Mouse (Mus musculus) urinary bladder, postnatal 0 days (tissue): ENCODE data around the gene Plin4. TPM values are rescaled to one million over a fixed set of nuclear protein-coding genes. Genes with fewer than 3 reads are reported as not detected.

Experiments used
- polyA plus RNA-seq: library from polyadenylated mRNA; unstranded; fragments of >200 nt; fragmentation: Nextera tagmentation; extraction: Ambion mirVana; gene quantifications from 2 replicates; pipeline ENCODE4 v1.2.1, GENCODE M21; 2015

The Plin4 gene
- polyA plus RNA-seq, result 13.1 and 16.2 TPM in 2 replicates

GRCm38 (mm10) chr17:56109219-56110051 is at the start of gene Plin4:
Gene Plin4, minus strand, starts transcription at chr17:56109803.

GRCm38 (mm10) chr17:56139858-56140595 is 30.4 kb upstream of the Plin4 start, which contains the start of gene Sema6b:
Gene Sema6b, minus strand, starts transcription at chr17:56140343.

GRCm38 (mm10) chr17:56121826-56122225 is 12.2 kb upstream of the Plin4 start, which contains the start of gene Lrg1:
Gene Lrg1, minus strand, starts transcription at chr17:56122001.

GRCm38 (mm10) chr17:56117251-56117710 is 7.7 kb upstream of the Plin4 start, which contains the start of gene Plin5:
Gene Plin5, minus strand, starts transcription at chr17:56117596.

GRCm38 (mm10) chr17:56078880-56079795 is 30.5 kb downstream of the Plin4 start, which contains the start of gene Hdgfl2:
Gene Hdgfl2, plus strand, starts transcription at chr17:56079634.

GRCm38 (mm10) chr17:56074827-56075208 is 34.8 kb downstream of the Plin4 start, which contains the start of gene Ubxn6:
Gene Ubxn6, minus strand, starts transcription at chr17:56075028.

Other genes with a start within 250 kb of the Plin4 start
- 5.5 and 6.0 TPM in 2 replicates for gene Zfp119a, start 230.9 kb downstream of the Plin4 start, polyA plus RNA-seq
- gene Zfp959, start 217.7 kb downstream of the Plin4 start, polyA plus RNA-seq, result 7.9 and 8.5 TPM in 2 replicates
- gene Zfp119b, start 160.3 kb downstream of the Plin4 start, polyA plus RNA-seq, result 5.9 and 6.2 TPM in 2 replicates
- gene Ebi3, start 157.2 kb downstream of the Plin4 start, polyA plus RNA-seq, result 2.3 and 3.0 TPM in 2 replicates
- 12.7 and 14.0 TPM in 2 replicates for gene Yju2, start 150.7 kb downstream of the Plin4 start, polyA plus RNA-seq
- 0.92 and 1.1 TPM in 2 replicates for gene Shd, start 139.3 kb downstream of the Plin4 start, polyA plus RNA-seq
- gene Fsd1, start 123.3 kb downstream of the Plin4 start, polyA plus RNA-seq, result 0.73 and 0.79 TPM in 2 replicates
- gene Stap2, start 104.2 kb downstream of the Plin4 start, polyA plus RNA-seq, result 19.1 and 20.0 TPM in 2 replicates
- 32.2 and 34.7 TPM in 2 replicates for gene Mpnd, start 104.1 kb downstream of the Plin4 start, polyA plus RNA-seq
- 85.7 and 100 TPM in 2 replicates for gene Sh3gl1, start 73.2 kb downstream of the Plin4 start, polyA plus RNA-seq
- gene Chaf1a, start 69.4 kb downstream of the Plin4 start, polyA plus RNA-seq, result 4.9 and 7.4 TPM in 2 replicates
- gene Ubxn6, start 34.8 kb downstream of the Plin4 start, polyA plus RNA-seq, result 43.9 and 47.2 TPM in 2 replicates
- 53.5 and 57.9 TPM in 2 replicates for gene Hdgfl2, start 30.2 kb downstream of the Plin4 start, polyA plus RNA-seq
- gene Plin5, start 7.8 kb upstream of the Plin4 start, polyA plus RNA-seq, result 0.14 and 0.21 TPM in 2 replicates
- gene Lrg1, start 12.2 kb upstream of the Plin4 start, polyA plus RNA-seq, result 3.4 and 7.2 TPM in 2 replicates
- 0.37 and 0.85 TPM in 2 replicates for gene Sema6b, start 30.5 kb upstream of the Plin4 start, polyA plus RNA-seq
- 3.6 and 4.2 TPM in 2 replicates for gene Tnfaip8l1, start 52.7 kb upstream of the Plin4 start, polyA plus RNA-seq
- 75.0 and 82.0 TPM in 2 replicates for gene Mydgf, start 74.1 kb upstream of the Plin4 start, polyA plus RNA-seq
- gene Dpp9, start 109.1 kb upstream of the Plin4 start, polyA plus RNA-seq, result 18.3 and 21.8 TPM in 2 replicates
- 8.4 and 9.1 TPM in 2 replicates for gene Fem1a, start 147.0 kb upstream of the Plin4 start, polyA plus RNA-seq
- 3.3 and 3.6 TPM in 2 replicates for gene Ticam1, start 167.0 kb upstream of the Plin4 start, polyA plus RNA-seq
- gene Plin3, start 183.1 kb upstream of the Plin4 start, polyA plus RNA-seq, result 54.0 and 58.1 TPM in 2 replicates
- not detected in 2 replicates for gene Arrdc5, start 190.5 kb upstream of the Plin4 start, polyA plus RNA-seq
- gene Uhrf1, start 193.5 kb upstream of the Plin4 start, polyA plus RNA-seq, result 21.7 and 31.0 TPM in 2 replicates
- 23.0 and 24.0 TPM in 2 replicates for gene Kdm4b, start 216.3 kb upstream of the Plin4 start, polyA plus RNA-seq